Mouse (Mus musculus): ENCODE data around the gene Socs2.

- no peak for TF ChIP-seq GATA1 (IDR thresholded peaks at IDR 0.05; ENCODE audit: low read length)
- no peak for TF ChIP-seq TAL1 (IDR thresholded peaks at IDR 0.05; ENCODE audit: low read length)
Measured at GRCm38 (mm10) chr10:95336781-95337544, 80.0 kb downstream of the Socs2 start.
